Mouse (Mus musculus) macrophage (primary cell): ENCODE measurements around the gene Rpl3l. TPM values are rescaled to one million over a fixed set of nuclear protein-coding genes. Genes with fewer than 3 reads are reported as not detected.
"Not testable (repeated sequence)": the region's sequence is repeated elsewhere in the genome, so short reads cannot be mapped to it uniquely, and the experiment has no call there.

Source experiments
- H3K27ac ChIP-seq: fragments of 350-480 bp; formaldehyde crosslinking; 2 replicates; pipeline ENCODE4 v1.9.0; 2021
- H3K36me3 ChIP-seq: fragments of 350-480 bp; formaldehyde crosslinking; 2 replicates; pipeline ENCODE4 v1.9.0; 2021; ENCODE audit errors: inconsistent target
- H3K4me3 ChIP-seq: fragments of 350-480 bp; formaldehyde crosslinking; 2 replicates; pipeline ENCODE4 v1.9.0; 2021; ENCODE audit errors: inconsistent target
- H3K79me2 ChIP-seq: fragments of 350-480 bp; formaldehyde crosslinking; 2 replicates; pipeline ENCODE4 v1.9.0; 2021; ENCODE audit errors: inconsistent target
- WGBS: methylation state at CpG from one replicate; pipeline ENCODE4 v1.1.7; 2026; ENCODE audit warnings: inconsistent platforms; ENCODE audit not compliant: missing documents; 5-methylcytosine and 5-hydroxymethylcytosine counted together
- polyA plus RNA-seq: library from polyadenylated mRNA; stranded (reverse); fragments of 250-400 nt; gene quantifications from 3 replicates; pipeline ENCODE4 v1.2.4, GENCODE M21; 2018; ENCODE audit warnings: inconsistent platforms

Rpl3l gene
- polyA plus RNA-seq, 1 experiment from 2014 or later: not detected

GRCm38 (mm10) chr17:24706982-24707800 is 20.4 kb upstream of the Rpl3l start, which contains the start of gene Tbl3:
Tbl3 (minus strand) TSS chr17:24707660.
- peaks cover 12% of the 10 kb centered on the region; the same call in 1 of the 2 replicates for H3K36me3 ChIP-seq
- H3K27ac ChIP-seq: peak within 1 kb of the TSS; percentile 51
- peaks cover 17% of the 10 kb centered on the region; the same call in 1 of the 2 replicates for H3K79me2 ChIP-seq
- 3% methylated on average over 32 of the region's 32 CpGs for WGBS
- peak within 1 kb of the TSS; percentile 91 for H3K4me3 ChIP-seq

- peak overlapping the region; percentile 51 for H3K27ac ChIP-seq
- peaks cover 17% of the 10 kb centered on the region; the same call in 1 of the 2 replicates for H3K79me2 ChIP-seq
- H3K36me3 ChIP-seq: peaks cover 10% of the 10 kb centered on the region; the same call in 1 of the 2 replicates
- 3% methylated on average over 23 of the region's 24 CpGs for WGBS
- peak overlapping the region; percentile 91 for H3K4me3 ChIP-seq
These were observed 19.7 kb upstream of the Rpl3l start for GRCm38 (mm10) chr17:24707801-24708425.

- Histone ChIP-seq H3K36me3 (peaks cover 10% of the 10 kb centered on the region; the same call in 1 of the 2 replicates), H3K27ac (peak overlapping the region; percentile 51; the same call in 1 of the 2 replicates), H3K79me2 (peaks cover 17% of the 10 kb centered on the region; the same call in 1 of the 2 replicates), H3K4me3 (peak overlapping the region; percentile 91)
- 23% methylated on average over 2 of the region's 2 CpGs for WGBS
These were observed 19.0 kb upstream of the Rpl3l start for GRCm38 (mm10) chr17:24708646-24709045.

GRCm38 (mm10) chr17:24715556-24715955 is 12.1 kb upstream of the Rpl3l start:
- 93% methylated on average over 6 of the region's 6 CpGs for WGBS
- H3K79me2 ChIP-seq: peaks cover 14% of the 10 kb centered on the region
- no peak overlapping the region for H3K4me3 ChIP-seq
- no peak overlapping the region for H3K27ac ChIP-seq
- H3K36me3 ChIP-seq: no peaks in the 10 kb centered on the region

- no peak overlapping the region for H3K4me3 ChIP-seq
These were observed 11.4 kb upstream of the Rpl3l start for GRCm38 (mm10) chr17:24716166-24716682.

GRCm38 (mm10) chr17:24717943-24718342 is 9.7 kb upstream of the Rpl3l start, which contains the start of the genes Rnf151 and Rps2:
Rnf151 (minus strand) TSS chr17:24718063.
Rps2 (plus strand) TSS chr17:24718116.
- Histone ChIP-seq H3K27ac (no peak within 1 kb of the TSS), H3K36me3 (peaks cover 5% of the 10 kb centered on the region; the same call in 1 of the 2 replicates), H3K79me2 (peaks cover 37% of the 10 kb centered on the region), H3K4me3 (peak within 1 kb of the TSS; percentile 68)
- WGBS: 93% methylated on average over 4 of the region's 4 CpGs

More at GRCm38 (mm10) chr17:24716166-24716682, 11.4 kb upstream of the Rpl3l start:
- 96% methylated on average over 11 of the region's 15 CpGs for WGBS
- no peak overlapping the region for H3K27ac ChIP-seq
- H3K36me3 ChIP-seq: peaks cover 1% of the 10 kb centered on the region; the same call in 1 of the 2 replicates
- H3K79me2 ChIP-seq: peaks cover 20% of the 10 kb centered on the region

- H3K36me3 ChIP-seq: not testable (repeated sequence)
- WGBS: 83% methylated on average over 5 of the region's 5 CpGs
- Histone ChIP-seq H3K27ac (peak overlapping the region; percentile 46), H3K79me2 (peaks cover 47% of the 10 kb centered on the region), H3K4me3 (peak overlapping the region; percentile 68)
These were observed 8.7 kb upstream of the Rpl3l start for GRCm38 (mm10) chr17:24718938-24719337.

- Histone ChIP-seq H3K4me3 (peak overlapping the region; percentile 68), H3K36me3 (peaks cover 5% of the 10 kb centered on the region; the same call in 1 of the 2 replicates), H3K79me2 (peaks cover 49% of the 10 kb centered on the region), H3K27ac (peak overlapping the region; percentile 46)
- under 1% methylated on average over 59 of the region's 61 CpGs for WGBS
These were observed 8.0 kb upstream of the Rpl3l start for GRCm38 (mm10) chr17:24719494-24720222.

GRCm38 (mm10) chr17:24720616-24721015 is 7.0 kb upstream of the Rpl3l start:
- Histone ChIP-seq H3K79me2 (peaks cover 49% of the 10 kb centered on the region), H3K4me3 (peak overlapping the region; percentile 68), H3K27ac (0 out of 2 replicates have a peak overlapping the region, but pooled peaks have one; percentile 12)
- not testable (repeated sequence) for H3K36me3 ChIP-seq
- 5% methylated on average over 10 of the region's 11 CpGs for WGBS

GRCm38 (mm10) chr17:24721383-24721955 is 6.2 kb upstream of the Rpl3l start:
- 76% methylated on average over 7 of the region's 7 CpGs for WGBS
- H3K36me3 ChIP-seq, H3K27ac ChIP-seq: not testable (repeated sequence)
- H3K79me2 ChIP-seq: peaks cover 49% of the 10 kb centered on the region
- H3K4me3 ChIP-seq: peak overlapping the region; percentile 68; the same call in 1 of the 2 replicates

GRCm38 (mm10) chr17:24722220-24722924 is 5.2 kb upstream of the Rpl3l start:
- no peak overlapping the region for H3K4me3 ChIP-seq
- 80% methylated on average over 13 of the region's 13 CpGs for WGBS
- peaks cover 5% of the 10 kb centered on the region; the same call in 1 of the 2 replicates for H3K36me3 ChIP-seq
- no peak overlapping the region for H3K27ac ChIP-seq
- peaks cover 49% of the 10 kb centered on the region for H3K79me2 ChIP-seq

GRCm38 (mm10) chr17:24723122-24723880 is 4.3 kb upstream of the Rpl3l start:
- H3K36me3 ChIP-seq: peaks cover 5% of the 10 kb centered on the region; the same call in 1 of the 2 replicates
- H3K79me2 ChIP-seq: peaks cover 49% of the 10 kb centered on the region
- H3K27ac ChIP-seq: peak overlapping the region; percentile 52
- WGBS: 2% methylated on average over 12 of the region's 12 CpGs
- peak overlapping the region; percentile 73 for H3K4me3 ChIP-seq

- Histone ChIP-seq H3K4me3 (peak overlapping the region; percentile 73), H3K36me3 (peaks cover 5% of the 10 kb centered on the region; the same call in 1 of the 2 replicates), H3K27ac (peak overlapping the region; percentile 52), H3K79me2 (peaks cover 46% of the 10 kb centered on the region)
- WGBS: under 1% methylated on average over 15 of the region's 15 CpGs
These were observed 3.8 kb upstream of the Rpl3l start for GRCm38 (mm10) chr17:24723881-24724180.
